Mouse (Mus musculus): ENCODE data around the gene Uap1.
"Not testable (repeated sequence)": the region's sequence is repeated elsewhere in the genome, so short reads cannot be mapped to it uniquely, and the experiment has no call there.

Uap1 gene

DNA sequence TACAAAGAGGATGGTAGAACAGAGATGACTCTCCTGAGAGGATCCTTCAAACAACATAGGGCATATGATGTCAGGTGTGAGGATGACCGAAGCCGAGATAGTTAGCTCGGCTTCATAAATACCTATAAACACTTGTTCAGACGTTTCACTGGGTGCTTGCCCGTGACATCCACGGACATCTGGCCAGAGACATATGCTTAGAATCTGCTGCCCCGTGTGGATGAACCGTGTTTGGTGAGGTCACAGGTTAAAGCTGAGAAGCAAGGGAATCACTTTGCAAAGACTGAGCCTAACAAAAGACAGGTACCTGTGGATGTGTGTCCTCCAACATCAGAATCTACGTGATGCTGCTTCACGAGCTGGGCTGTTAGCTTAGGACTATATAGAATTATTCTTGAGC lies 62.5 kb downstream of the Uap1 start:
- ATAC-seq (ENCODE audit: low TSS enrichment) = no peak

DNA sequence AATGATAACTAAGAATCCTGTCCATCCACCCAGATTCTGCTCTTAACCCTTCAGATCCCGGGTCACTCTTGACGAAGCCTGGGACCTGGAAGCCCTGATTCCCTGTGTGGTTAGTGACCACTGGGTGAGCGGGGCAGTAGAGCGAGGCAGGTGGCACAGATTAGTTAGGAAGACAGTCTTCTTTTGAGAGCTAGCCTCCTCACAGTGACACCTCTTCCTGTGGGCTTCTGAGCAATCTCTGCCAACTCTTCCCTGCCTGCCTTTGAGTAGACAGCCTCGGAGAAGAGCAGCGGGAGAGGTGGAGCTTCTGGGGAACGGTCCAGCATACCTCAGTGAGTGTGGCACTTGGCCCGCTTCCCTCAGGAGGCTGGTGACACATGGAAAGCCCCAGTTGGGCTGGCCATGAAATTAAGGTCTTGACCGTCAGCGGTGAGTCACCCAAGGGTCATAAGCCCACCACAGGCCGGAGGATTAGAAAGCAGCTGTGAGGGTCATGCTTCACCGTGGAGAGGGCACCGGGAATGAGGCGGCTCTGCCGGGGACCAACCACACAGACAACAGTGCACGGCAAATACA lies 63.0 kb downstream of the Uap1 start:
- no peak for ATAC-seq (ENCODE audit: low TSS enrichment)

DNA sequence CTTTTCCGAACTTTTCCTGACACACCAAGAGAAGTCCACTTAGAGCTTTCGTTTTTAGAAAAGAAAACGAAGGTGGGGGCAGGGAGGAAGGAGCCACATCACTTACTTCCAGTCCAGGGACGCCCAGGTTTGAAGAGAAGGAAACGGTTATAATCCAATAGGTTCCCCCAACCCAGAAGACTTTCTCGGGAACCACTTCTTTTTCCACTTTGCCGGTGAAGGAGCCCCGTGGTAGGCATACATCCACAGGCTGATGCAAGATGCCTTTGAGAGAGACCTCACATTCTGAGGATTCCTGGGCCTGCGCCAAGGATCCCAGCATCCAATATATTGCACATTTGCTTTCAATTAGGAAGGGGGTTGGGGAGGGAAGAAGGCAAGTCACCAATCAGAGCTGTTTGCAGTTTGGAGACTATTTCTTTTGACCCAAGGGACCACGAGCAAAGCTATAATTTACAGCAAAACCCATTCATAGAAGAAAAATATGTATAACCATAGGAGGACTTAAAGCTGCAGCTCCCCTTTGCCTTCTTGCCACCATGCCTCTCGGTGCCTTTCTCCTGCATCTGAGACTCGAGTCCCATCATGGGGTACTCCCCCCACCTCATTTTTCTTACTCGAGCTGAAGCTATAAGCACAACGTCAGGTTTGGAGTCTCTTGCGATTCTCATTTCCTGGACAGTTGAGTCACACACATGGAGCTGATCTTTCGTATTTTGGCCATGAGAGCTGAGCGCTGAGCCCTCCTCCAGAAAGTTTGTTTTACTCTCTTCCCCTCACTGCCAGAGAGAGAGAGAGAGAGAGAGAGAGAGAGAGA lies 64.0 kb downstream of the Uap1 start, which contains the start of gene Ddr2:
Ddr2 (minus strand) TSS at position 247 of the 817 bp plus-strand sequence.
- ATAC-seq (ENCODE audit: low TSS enrichment) = no peak

DNA sequence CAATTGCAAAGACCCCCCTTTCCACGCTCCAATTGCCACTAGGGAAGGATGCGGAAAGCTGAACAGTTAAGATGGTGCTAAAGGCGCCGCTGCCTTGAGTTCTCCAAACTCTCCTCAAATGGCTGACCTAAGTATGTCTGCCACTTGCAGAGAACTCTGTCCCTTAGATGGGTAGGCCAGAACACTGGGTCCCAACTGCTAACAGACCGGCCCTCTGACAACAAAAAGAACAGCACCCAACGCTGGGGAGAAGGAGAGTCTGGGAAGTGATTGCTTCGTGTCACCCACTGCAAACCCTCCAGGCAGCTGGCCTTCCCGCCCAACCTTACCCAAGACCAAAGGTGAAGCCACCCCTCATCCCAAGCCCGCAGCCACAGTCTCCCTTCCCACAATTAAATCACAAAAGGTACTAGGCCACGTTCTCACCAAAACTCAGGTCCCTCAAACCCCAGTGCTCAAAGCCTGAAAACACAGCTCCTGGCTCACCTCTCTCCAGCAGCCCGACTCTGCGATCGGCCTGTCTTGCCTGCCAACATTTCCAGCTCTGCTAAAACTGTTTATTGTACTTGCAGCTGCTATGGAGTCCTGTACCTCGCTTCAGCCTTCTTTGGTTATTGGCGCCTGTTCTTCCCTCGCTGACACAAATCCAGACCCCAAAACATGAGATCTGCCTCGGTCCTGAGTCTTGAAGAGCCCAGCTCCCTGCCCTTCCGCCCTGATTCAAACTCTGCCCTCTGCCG lies 64.8 kb downstream of the Uap1 start:
- no peak for ATAC-seq (ENCODE audit: low TSS enrichment)

DNA sequence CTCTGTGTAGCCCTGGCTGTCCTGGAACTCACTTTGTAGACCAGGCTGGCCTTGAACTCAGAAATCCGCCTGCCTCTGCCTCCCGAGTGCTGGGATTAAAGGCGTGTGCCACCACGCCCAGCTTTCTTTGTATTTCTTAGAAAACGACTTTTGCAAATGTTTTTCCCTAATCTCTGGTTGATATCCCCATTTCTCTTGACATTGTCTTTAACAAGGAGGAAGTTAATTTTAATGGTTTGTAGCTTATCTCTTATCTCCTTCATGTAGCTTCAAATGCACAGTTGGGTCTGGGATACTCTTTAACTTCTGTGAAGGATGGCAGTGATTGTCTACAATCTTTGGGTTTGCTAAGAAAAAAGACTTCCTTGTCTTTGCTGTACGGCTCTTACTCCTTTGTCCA lies 71.9 kb downstream of the Uap1 start:
- ATAC-seq (ENCODE audit: low TSS enrichment) = not testable (repeated sequence)
